Mouse (Mus musculus) midbrain, embryonic 11.5 days (tissue): ENCODE measurements around the gene Arpp21. TPM values are rescaled to one million over a fixed set of nuclear protein-coding genes. Genes with fewer than 3 reads are reported as not detected.

ENCODE experiments used
- ATAC-seq: fragments of 200-750 bp; cut with Nextera tagmentation; 2 replicates; pipeline ENCODE4 v1.8.0; 2017; ENCODE audit warnings: moderate TSS enrichment, moderate library complexity; ENCODE audit not compliant: low FRiP score
- DNase-seq: peaks from one replicate; pipeline ENCODE4 v3.0.0; 2015; ENCODE audit warnings: low spot score; ENCODE audit errors: missing footprints
- H3K27ac ChIP-seq: fragments of 300-500 bp; sonication (generic); 2 replicates; pipeline ENCODE4 v1.5.1; 2014; ENCODE audit warnings: low read depth, low read length
- H3K27me3 ChIP-seq: fragments of 300-500 bp; sonication (generic); 2 replicates; pipeline ENCODE4 v1.6.1; 2014; ENCODE audit warnings: mild to moderate bottlenecking, low read length, moderate library complexity, mixed read lengths; ENCODE audit not compliant: control insufficient read depth, insufficient read depth
- H3K36me3 ChIP-seq: fragments of 300-500 bp; sonication (generic); 2 replicates; pipeline ENCODE4 v1.6.1; 2014; ENCODE audit warnings: mild to moderate bottlenecking, low read length, moderate library complexity, mixed read lengths; ENCODE audit not compliant: control insufficient read depth, insufficient read depth
- H3K4me1 ChIP-seq: fragments of 300-500 bp; sonication (generic); 2 replicates; pipeline ENCODE4 v1.6.1; 2014; ENCODE audit warnings: low read length; ENCODE audit not compliant: control insufficient read depth, insufficient read depth
- H3K4me2 ChIP-seq: fragments of 300-500 bp; sonication (generic); 2 replicates; pipeline ENCODE4 v1.6.1; 2014; ENCODE audit warnings: mild to moderate bottlenecking, moderate library complexity
- H3K4me3 ChIP-seq: fragments of 300-500 bp; sonication (generic); 2 replicates; pipeline ENCODE4 v1.5.1; 2014; ENCODE audit warnings: low read depth, low read length
- H3K9ac ChIP-seq: fragments of 300-500 bp; sonication (generic); 2 replicates; pipeline ENCODE4 v1.6.1; 2014; ENCODE audit warnings: low read length
- H3K9me3 ChIP-seq: fragments of 300-500 bp; sonication (generic); 2 replicates; pipeline ENCODE4 v1.6.1; 2016; ENCODE audit warnings: low read length; ENCODE audit not compliant: control insufficient read depth
- WGBS: fragments of 180-500 bp; shearing (Covaris S2); extraction: QIAGEN DNeasy Blood & Tissue Kit; methylation state at CpG from one replicate; pipeline ENCODE4 v1.1.7; 2014; 5-methylcytosine and 5-hydroxymethylcytosine counted together
- polyA plus RNA-seq: library from polyadenylated mRNA; unstranded; fragments of >200 nt; fragmentation: Nextera tagmentation; extraction: Ambion mirVana; gene quantifications from 2 replicates; pipeline ENCODE4 v1.2.1, GENCODE M21; 2014

Arpp21 gene
- polyA plus RNA-seq, 1 experiment from 2014 or later, result 2.4 TPM

GRCm38 (mm10) chr9:112137820-112138219, 97.9 kb downstream of the Arpp21 start:
- Histone ChIP-seq H3K4me3 (no peak overlapping the region), H3K36me3 (no peaks in the 10 kb centered on the region), H3K4me2 (no peak overlapping the region), H3K27me3 (no peaks in the 10 kb centered on the region), H3K4me1 (no peaks in the 10 kb centered on the region), H3K9ac (no peak overlapping the region), H3K9me3 (no peaks in the 10 kb centered on the region), H3K27ac (no peak overlapping the region)
- ATAC-seq (no peak), DNase-seq (no peak)

GRCm38 (mm10) chr9:112130812-112131211, 104.9 kb downstream of the Arpp21 start:
- H3K27me3 ChIP-seq, result no peaks in the 10 kb centered on the region
- DNase-seq, result no peak
- no peak overlapping the region for H3K4me2 ChIP-seq
- 53% methylated on average over 3 of the region's 3 CpGs for WGBS
- peak; percentile 77 for ATAC-seq
- H3K36me3 ChIP-seq, result no peaks in the 10 kb centered on the region
- no peak overlapping the region for H3K4me3 ChIP-seq
- no peaks in the 10 kb centered on the region for H3K4me1 ChIP-seq
- no peak overlapping the region for H3K27ac ChIP-seq
- H3K9ac ChIP-seq, result no peak overlapping the region
- H3K9me3 ChIP-seq, result no peaks in the 10 kb centered on the region

- no peak overlapping the region for H3K4me2 ChIP-seq
- no peaks in the 10 kb centered on the region for H3K36me3 ChIP-seq
- no peak overlapping the region for H3K9ac ChIP-seq
- ATAC-seq (peak; percentile 29; the same call in 1 of the 2 replicates), DNase-seq (no peak)
- H3K9me3 ChIP-seq, result no peaks in the 10 kb centered on the region
- H3K27ac ChIP-seq, result no peak overlapping the region
- no peak overlapping the region for H3K4me3 ChIP-seq
- 45% methylated on average over 10 of the region's 10 CpGs for WGBS
- H3K27me3 ChIP-seq, result no peaks in the 10 kb centered on the region
- H3K4me1 ChIP-seq, result no peaks in the 10 kb centered on the region
Measured at GRCm38 (mm10) chr9:112124667-112125066, 111.1 kb downstream of the Arpp21 start.

GRCm38 (mm10) chr9:112124184-112124583, 111.6 kb downstream of the Arpp21 start:
- Histone ChIP-seq H3K4me3 (no peak overlapping the region), H3K27me3 (no peaks in the 10 kb centered on the region), H3K27ac (no peak overlapping the region), H3K36me3 (no peaks in the 10 kb centered on the region), H3K9ac (no peak overlapping the region), H3K9me3 (no peaks in the 10 kb centered on the region), H3K4me2 (no peak overlapping the region), H3K4me1 (peaks cover 2% of the 10 kb centered on the region; the same call in 1 of the 2 replicates)
- ATAC-seq (no peak), DNase-seq (no peak)
- 71% methylated on average over 4 of the region's 4 CpGs for WGBS

GRCm38 (mm10) chr9:112123421-112123828, 112.3 kb downstream of the Arpp21 start:
- no peaks in the 10 kb centered on the region for H3K9me3 ChIP-seq
- 51% methylated on average over 6 of the region's 6 CpGs for WGBS
- no peaks in the 10 kb centered on the region for H3K27me3 ChIP-seq
- H3K4me2 ChIP-seq, result no peak overlapping the region
- peak; percentile 23; the same call in 1 of the 2 replicates for ATAC-seq
- no peak overlapping the region for H3K9ac ChIP-seq
- H3K4me1 ChIP-seq, result peaks cover 8% of the 10 kb centered on the region; the same call in 1 of the 2 replicates
- no peak overlapping the region for H3K4me3 ChIP-seq
- DNase-seq, result no peak
- no peaks in the 10 kb centered on the region for H3K36me3 ChIP-seq
- H3K27ac ChIP-seq, result no peak overlapping the region

GRCm38 (mm10) chr9:112119535-112119934, 116.2 kb downstream of the Arpp21 start:
- WGBS, result 20% methylated on average over 3 of the region's 3 CpGs
- Histone ChIP-seq H3K4me2 (peak overlapping the region; percentile 52; the same call in 1 of the 2 replicates), H3K27ac (no peak overlapping the region), H3K36me3 (no peaks in the 10 kb centered on the region), H3K4me1 (peaks cover 17% of the 10 kb centered on the region; the same call in 1 of the 2 replicates), H3K4me3 (no peak overlapping the region), H3K9me3 (no peaks in the 10 kb centered on the region), H3K9ac (no peak overlapping the region), H3K27me3 (no peaks in the 10 kb centered on the region)
- no peak for DNase-seq
- ATAC-seq, result no peak

- H3K9me3 ChIP-seq, result no peaks in the 10 kb centered on the region
- H3K4me2 ChIP-seq, result peak overlapping the region; percentile 52
- 16% methylated on average over 7 of the region's 7 CpGs for WGBS
- H3K36me3 ChIP-seq, result no peaks in the 10 kb centered on the region
- ATAC-seq, result 0 out of 2 replicates have a peak, but pooled peaks have one; percentile 26
- H3K27me3 ChIP-seq, result no peaks in the 10 kb centered on the region
- peaks cover 17% of the 10 kb centered on the region; the same call in 1 of the 2 replicates for H3K4me1 ChIP-seq
- H3K4me3 ChIP-seq, result no peak overlapping the region
- H3K27ac ChIP-seq, result no peak overlapping the region
- H3K9ac ChIP-seq, result peak overlapping the region; percentile 56; the same call in 1 of the 2 replicates
- no peak for DNase-seq
Measured at GRCm38 (mm10) chr9:112119106-112119433, 116.7 kb downstream of the Arpp21 start.

- DNase-seq, result peak; percentile 94
- Histone ChIP-seq H3K9ac (peak overlapping the region; percentile 56), H3K4me2 (peak overlapping the region; percentile 52), H3K9me3 (no peaks in the 10 kb centered on the region), H3K36me3 (no peaks in the 10 kb centered on the region), H3K4me3 (peak overlapping the region; percentile 22), H3K4me1 (peaks cover 17% of the 10 kb centered on the region; the same call in 1 of the 2 replicates), H3K27me3 (no peaks in the 10 kb centered on the region), H3K27ac (peak overlapping the region; percentile 5; the same call in 1 of the 2 replicates)
- ATAC-seq, result peak; percentile 79
- 1% methylated on average over 22 of the region's 22 CpGs for WGBS
Measured at GRCm38 (mm10) chr9:112118411-112119105, 117.2 kb downstream of the Arpp21 start.

GRCm38 (mm10) chr9:112117632-112118410, 117.9 kb downstream of the Arpp21 start:
- DNase-seq (peak; percentile 89), ATAC-seq (peak; percentile 25)
- no peaks in the 10 kb centered on the region for H3K27me3 ChIP-seq
- no peaks in the 10 kb centered on the region for H3K9me3 ChIP-seq
- peak overlapping the region; percentile 22 for H3K4me3 ChIP-seq
- H3K36me3 ChIP-seq, result no peaks in the 10 kb centered on the region
- WGBS, result 13% methylated on average over 15 of the region's 15 CpGs
- H3K27ac ChIP-seq, result no peak overlapping the region; the same call in 1 of the 2 replicates
- peak overlapping the region; percentile 56; the same call in 1 of the 2 replicates for H3K9ac ChIP-seq
- peak overlapping the region; percentile 52 for H3K4me2 ChIP-seq
- H3K4me1 ChIP-seq, result peaks cover 17% of the 10 kb centered on the region; the same call in 1 of the 2 replicates
